Mouse (Mus musculus) layer of hippocampus, adult 9-11 months (tissue): ENCODE measurements around the gene Aldh1l1.

Experiments
- DNase-seq: peaks from one replicate; pipeline ENCODE4 v3.0.0; 2022

Gene Aldh1l1

DNA sequence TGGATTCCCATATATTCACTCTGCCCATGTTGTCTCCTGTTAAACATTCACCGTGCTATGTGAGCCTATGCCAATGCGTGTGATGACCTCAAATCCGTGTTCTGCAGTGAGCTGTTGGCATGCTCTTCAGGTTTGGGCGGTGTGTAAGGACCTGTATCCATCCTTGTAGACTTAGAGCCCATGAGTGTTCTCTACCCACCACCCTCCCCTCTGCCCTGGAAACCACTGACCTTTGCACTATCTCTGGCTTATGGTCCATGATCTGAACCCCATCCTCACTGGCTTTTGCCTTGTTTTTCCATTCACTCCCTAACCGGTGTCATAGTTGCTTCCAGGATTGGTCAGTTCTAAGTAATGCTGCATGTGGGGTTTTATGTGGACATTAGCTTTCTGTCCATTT lies 67.5 kb downstream of the Aldh1l1 start:
- DNase-seq = no peak

DNA sequence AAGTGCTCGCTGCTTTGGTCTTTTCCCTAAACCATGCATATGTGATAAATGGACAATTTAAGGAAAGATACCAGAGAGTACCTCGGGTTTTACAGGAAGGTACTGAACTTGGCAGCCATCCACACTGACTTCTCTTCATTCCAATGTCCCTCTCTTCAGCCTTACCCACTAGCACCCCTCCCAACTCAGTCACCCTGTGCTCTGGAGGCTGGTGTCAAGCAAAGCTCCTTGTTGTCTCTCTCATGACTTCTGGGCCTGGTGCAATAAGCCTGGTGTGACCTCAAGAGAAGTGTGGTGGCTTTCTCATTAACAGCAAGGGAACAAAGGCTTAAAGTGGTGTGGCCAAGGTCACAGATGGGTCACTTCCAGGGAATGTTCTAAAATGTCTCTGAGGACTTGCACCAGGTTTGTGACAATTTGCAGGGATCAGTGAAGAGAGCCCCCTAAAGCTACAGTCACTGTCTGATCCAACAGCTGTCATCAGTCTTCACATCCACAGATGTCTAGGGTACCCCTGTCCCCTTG lies 70.4 kb downstream of the Aldh1l1 start:
- no peak for DNase-seq

DNA sequence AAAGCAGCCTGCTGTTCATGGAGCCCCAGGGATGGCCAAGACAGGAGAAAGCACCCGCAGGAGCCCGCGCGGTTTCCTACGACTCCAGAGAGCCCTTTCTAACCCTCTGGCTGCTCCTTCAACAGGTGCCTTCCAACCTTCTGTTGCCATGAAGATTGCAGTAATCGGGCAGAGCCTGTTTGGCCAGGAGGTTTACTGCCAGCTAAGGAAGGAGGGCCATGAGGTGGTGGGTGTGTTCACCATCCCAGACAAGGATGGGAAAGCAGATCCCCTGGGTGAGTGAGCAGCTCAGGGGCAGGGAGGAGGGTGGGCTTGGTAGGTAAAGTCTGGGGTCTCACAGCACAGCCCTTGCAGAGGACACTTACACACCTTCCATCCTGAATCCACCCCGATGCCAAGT lies 70.8 kb downstream of the Aldh1l1 start:
- DNase-seq = no peak

DNA sequence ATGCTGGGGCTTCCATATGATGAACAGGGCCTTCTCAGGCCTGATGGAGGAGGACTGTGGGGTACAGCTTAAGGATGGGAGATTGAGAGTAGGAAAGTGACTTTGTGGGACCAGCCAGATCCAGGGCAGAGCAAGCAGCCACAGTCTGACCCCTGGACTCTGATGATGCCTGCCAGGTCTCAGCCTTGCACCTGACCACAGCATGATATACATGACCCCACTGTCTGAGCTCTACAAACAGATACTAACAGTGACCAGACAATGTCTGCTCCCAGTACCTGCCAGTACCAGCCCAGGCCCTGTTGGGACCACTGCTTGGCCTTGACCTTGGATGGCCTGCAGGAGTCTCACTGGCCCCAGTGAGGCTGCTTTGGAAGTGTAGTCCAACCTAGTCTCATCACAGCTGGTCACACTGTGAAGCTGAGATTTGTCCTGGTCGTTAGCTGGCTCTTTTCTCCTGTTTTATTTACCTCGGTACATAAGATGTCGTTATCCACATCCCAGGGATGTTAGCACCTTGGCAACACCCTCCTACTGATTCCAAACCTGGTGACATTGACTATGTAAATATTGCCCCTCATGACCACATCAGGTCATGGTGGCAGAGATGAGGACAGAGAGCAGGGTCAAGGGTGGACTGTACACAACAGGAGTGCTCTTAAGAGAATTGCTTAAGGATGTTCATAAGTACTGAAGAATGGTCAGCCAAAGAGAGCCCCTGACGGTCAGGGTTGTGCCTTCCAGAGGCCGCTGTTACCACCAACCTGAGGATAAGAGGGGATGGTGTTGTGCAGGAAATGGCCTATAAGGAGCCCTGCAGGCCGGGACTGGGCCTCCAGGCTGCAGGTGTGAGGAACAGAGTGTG lies 71.8 kb downstream of the Aldh1l1 start:
- no peak for DNase-seq

DNA sequence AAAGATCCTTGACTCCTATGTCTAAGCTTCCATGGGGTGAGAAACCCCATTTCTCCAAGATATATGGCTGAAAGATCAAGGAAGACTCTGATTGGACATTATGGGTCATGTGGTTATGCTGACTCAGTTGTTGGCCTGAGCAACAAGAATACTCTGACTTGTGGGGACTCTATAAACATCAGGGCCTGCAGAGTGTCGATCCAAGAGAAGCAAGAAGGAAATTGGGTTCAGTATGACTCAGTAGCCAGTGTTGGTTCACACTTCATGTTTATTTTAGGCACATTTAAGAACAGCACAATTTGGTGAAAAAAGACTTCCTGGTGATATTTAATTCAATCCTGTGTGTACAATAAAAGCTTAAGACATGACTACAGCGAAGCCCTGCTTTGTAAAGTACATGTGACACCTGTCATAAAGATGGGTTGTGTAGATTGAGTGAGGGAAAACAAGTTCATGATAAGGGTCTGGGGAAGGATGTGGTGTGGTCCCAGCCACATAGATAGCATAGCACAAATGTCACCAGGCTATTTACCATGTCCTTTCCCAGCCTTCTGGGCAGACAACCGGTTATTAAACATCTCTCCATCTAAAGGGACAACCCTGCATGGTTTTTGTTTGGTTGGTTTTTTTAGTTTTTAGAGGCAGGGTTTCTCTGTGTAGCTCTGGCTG lies 74.3 kb downstream of the Aldh1l1 start:
- no peak for DNase-seq

DNA sequence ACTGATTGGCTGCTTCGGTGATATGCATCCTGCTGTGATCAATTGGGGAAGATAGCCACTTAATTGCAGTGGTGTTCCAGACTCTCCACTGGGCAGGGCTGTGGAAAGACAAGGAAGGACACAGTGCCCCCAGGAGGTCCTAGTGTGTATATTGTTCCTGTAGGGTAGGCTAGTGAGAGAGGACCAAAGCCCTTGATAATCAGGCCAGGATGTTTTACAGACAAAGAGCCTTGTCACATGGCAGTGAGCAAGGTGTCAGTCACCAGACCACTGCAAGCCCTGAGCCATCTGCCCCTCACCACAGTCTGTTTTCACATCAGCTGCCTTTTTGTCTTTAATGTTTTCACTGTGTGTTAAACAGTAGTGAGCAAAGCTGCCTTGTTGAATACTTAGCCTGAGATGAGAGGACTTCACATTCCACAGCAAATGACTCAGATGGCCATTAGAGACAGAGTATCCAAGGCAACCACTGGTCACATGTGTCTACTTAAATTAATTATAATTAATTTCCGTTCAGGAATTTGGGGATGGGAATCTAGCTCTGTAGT lies 75.1 kb downstream of the Aldh1l1 start:
- DNase-seq = no peak

DNA sequence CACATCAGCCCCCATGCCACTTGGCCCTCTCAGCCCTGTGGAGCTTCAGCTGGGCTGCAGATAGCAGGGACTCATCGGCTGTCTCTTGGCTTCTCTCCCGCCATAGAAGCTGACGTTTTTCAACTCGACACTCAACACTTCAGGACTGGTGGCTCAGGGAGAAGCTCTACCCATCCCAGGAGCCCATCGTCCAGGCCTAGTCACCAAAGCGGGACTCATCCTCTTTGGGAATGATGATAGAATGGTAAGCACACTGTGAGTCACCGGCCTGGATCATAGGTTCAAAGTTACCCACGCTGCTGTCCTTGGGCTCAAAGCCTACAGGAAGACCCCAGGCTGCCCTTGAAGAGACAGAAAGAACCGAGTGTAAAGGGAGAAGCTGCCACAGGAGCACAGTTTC lies 78.0 kb downstream of the Aldh1l1 start:
- no peak for DNase-seq

DNA sequence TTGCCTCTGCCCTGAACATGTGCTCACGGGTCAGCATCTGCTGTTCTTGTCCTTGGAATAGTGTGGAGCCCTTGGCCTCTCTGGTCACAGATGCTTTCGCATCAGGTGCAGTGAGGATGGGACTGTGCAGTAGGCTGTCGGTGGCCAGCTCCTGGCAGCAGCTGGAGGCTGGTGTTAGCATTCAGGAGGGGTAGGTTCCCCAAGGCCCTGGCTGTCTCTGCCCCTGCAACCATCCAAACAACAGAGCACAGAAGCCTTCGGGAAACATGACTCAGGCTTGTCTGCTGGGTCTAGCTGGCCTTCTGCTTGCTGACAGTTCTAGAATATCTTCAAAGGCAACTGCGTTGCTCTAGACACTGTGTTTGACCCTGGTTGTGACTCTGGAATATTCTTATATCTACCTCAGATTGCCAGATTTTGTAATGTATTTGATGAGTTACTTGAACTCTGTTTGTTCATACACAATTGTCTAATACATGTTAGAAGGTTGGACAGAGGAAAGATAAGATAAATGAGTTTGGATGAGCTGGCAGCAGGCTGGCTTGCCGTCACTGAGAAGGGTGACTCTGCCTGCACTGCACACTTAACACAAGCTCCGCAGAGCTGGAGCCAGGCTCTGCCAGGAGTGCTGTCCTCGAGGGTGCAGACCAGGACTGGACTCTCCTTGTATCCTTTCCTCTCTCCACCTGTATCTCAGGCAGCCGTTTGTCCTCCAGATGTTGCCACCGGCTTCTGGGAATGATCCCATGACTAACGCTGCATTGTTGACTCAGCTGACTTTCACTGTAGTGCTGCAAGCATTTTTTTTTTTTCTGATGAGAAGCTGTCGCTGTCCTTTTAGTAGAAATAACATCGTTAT lies 79.4 kb downstream of the Aldh1l1 start:
- DNase-seq = no peak

DNA sequence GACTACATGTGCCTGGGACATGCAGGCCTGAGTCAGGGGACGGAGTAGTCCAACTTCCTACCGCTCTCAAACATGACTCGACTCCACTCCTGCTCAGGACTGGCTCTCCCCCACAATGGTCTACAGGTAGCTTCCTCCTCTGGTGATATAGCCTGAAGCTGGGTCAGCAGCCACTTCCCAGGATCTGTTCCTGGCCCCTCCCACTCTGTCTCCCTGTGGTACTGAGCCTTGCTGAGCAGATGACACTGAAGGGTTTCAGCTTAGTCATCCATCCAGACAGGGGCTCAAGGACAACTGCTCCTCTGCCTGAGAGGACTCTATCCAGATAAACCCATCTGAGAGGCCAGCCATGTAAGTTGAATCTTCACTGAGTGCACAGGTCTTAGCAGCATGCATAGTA lies 81.3 kb downstream of the Aldh1l1 start:
- no peak for DNase-seq

DNA sequence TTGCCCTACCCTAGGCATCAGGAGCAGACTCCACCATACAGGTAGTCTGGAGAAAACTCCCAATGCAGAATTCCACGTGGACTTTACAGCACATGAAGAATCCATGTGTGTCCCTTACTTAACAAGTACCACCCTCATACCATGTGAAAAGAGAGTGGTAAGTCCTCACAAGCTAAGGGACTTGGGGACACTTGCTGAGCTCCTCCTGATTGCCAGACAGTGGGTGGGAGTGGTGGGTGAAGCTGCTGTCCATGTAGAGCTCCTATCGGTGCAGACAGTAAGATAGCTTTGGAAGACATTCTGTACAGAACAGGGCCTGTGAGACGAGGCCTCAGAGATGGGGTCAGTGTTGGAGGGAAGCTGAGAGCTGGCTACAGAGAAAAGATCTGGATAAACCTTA lies 81.7 kb downstream of the Aldh1l1 start:
- DNase-seq = no peak

DNA sequence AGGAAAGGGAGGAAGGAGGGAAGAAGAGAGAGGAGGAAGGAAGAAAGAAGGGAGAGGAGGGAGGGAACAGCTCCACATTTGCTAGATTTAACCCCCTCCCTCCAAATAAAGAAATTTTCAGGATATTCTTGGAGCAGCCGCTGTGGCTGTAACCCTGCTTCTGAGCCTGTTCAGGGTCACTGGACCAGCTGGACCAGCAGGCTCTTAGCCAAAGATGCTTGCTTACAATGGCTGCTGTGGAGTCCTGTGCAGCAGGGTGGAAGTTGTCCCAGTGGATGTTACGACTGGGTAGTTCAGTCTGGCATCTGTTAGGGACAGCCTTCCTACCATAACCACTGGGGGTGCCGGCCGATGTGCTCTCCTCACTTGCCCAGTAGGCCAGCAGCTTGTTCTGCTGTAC lies 82.5 kb downstream of the Aldh1l1 start:
- no peak for DNase-seq

DNA sequence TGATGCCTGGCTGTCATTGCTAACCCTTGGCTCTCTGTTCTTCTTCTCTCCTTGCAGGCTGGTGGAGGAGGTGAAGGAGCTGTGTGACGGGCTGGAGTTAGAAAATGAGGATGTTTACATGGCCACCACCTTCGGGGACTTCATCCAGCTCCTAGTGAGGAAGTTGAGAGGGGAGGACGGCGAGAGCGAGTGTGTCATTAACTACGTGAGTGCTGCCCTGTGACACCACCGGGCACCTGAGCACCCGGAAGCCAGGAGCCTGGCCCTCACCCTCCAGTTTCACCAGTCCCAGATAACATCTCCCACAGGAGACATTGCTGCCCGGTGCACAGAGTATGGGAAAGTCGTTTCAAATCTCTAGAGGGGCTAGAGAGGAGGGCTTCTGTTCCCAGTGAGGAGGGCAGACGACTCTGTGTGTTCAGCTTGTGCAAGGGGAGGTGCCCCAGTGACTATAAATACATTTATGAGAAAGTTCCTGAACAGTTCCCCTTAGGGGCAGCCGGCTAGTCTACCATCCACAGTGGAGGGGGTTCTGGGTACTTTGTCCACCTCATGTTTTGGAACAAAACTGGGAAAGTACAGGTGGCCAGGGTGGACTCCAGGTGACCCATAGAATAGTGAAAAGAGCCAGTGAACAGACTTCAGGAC lies 83.6 kb downstream of the Aldh1l1 start:
- no peak for DNase-seq

DNA sequence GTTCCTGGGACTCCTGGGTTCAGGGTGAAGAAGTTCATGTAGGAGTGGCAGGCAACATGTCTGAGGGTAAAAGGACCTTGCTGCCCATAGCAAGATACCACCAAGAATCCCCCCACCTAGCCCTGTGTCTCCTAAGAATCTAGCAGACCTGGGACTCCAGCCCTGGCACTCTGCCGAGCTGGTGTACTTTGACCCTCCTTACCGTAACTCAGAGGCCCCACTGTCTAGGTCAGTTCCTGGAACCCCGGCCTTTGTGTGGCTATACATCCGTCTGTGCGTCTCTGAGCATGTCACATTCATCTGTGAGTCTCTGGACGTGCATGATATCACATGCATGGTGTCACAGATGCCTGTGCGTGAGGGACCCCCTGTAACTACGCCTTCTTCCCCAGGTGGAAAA lies 84.2 kb downstream of the Aldh1l1 start:
- DNase-seq = no peak

DNA sequence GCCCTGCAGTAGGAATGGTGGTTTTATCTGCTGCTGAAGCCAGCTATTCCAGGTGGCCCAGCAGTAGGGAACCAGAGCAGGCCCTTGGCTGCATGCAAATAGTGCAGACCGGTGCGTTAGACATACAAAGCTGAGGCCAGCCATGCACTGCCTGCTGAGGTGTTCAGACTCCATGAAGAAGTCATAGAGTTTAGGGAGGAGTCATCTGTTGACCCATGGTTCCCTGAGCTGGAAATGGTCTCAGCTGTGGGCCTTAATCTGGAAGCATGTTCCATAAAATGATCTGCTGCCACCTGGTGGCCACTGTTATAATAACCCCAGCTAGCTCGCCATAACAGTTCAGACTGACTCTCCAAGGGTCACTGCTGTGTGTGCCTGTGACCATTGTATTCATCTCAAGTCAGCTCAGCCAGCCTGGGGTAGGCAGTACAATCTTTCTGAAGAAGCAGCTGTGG lies 89.1 kb downstream of the Aldh1l1 start:
- DNase-seq = peak; percentile 57

DNA sequence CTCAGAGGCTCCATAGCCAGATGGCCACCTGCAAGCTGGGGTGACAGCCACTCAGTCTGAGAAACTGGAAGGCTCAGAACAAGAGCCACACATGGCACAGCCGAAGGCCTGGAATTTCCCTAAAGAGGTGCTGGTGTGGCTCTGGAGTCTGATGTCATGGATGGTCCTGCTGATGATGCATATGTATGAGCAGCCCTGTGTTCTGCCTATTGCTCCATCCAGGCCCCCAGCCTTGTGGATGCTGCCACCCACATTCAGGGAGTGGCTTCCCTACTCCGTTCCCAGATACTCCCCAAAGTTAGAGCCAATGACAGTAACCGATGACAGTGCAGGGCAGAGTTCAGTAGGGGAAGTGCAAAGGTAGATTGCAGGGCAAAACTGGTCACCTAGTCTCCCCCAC lies 91.9 kb downstream of the Aldh1l1 start:
- DNase-seq = no peak

DNA sequence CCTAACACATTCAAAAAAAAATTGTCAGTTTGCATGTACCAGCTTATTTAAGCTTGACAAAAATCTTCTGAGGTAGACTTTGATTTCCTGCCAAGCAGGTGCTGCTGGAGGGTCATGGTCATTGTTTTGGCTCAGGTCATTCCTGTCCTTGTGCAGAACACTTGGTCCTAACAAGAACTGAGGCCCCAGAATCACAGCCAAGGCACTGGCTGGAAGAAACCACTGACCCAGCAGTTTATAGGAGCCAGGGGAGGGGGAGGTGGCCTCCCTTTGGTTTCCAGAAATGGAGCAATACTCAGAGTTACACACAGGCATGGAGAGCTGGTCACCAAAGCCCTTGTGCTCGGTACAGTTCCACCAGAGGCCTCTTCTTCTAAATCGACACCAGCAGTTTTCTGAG lies 96.1 kb downstream of the Aldh1l1 start:
- DNase-seq = no peak

DNA sequence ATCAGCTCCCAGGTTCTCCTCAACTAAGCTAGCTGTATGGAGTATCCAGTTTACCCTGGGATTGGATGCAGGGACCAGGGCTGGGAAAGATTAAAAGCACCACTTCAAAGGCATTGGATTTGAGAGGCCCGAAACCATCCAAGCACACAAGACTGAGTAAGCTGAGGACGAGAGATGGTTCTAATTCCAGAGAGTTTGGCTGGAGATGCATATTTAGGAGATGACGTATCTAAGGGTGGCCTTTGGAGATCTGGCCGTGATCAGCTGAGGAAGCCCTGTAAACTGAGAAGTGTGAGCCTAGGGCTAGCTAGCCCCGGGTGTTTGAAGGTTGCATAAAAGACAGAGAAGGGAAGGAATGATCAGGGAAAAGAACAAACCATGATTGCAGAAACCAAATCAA lies 101.9 kb downstream of the Aldh1l1 start:
- no peak for DNase-seq

DNA sequence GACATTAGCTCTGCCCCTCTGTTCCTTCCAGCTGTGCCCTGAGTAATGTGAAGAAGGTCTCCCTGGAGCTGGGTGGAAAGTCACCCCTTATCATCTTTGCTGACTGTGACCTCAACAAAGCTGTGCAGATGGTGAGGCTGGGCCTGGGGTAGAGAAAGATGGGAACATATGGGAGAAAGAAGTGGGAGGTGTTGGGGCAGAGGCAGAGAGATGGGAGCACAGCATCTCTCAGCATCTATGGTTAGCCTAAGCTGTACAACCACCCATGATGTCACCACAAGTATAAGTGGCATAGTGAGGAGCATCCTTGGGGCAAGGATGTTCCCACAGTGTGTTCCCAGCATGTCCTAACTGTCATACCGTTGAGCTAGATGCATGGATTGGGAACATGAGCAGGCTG lies 104.5 kb downstream of the Aldh1l1 start:
- DNase-seq = no peak

DNA sequence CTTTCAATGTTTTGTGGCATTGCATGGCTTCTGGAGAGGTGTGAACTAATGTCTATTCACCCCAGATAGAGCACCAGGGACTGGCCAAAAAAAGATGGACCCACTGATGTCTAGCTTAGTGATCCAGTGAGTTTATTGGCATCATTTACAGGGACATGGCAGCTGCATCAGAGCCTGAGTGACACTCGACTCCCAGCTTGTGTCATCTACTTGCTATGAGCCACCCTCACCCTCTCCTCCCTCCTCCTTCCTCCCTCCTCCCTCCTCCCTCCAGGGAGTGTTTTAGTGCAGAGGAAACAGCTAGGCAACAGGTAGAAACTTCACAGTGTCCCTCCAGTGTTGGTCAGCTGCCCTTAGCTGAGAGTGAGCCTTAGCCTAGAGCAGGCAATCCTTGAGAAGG lies 108.7 kb downstream of the Aldh1l1 start:
- DNase-seq = no peak

DNA sequence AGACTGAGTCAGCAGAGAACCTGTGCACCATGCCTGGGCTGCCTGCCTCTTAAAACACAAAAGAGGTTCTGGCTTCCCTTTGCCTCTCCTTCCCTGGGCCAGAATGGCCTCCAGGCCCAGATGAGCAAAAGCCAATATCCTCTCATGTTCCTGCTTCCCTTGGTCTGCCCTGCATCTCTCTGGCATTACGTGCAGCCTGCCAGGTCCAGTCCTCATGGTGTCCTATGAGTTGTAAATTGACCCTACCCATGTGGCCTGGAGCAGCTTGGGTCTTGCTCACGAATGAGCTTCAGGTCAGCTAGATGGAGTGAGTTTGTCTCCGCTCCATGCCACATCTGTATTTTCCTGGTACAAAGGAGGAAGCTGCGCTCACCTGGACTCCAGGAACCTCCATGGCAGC lies 110.8 kb downstream of the Aldh1l1 start:
- DNase-seq = no peak

DNA sequence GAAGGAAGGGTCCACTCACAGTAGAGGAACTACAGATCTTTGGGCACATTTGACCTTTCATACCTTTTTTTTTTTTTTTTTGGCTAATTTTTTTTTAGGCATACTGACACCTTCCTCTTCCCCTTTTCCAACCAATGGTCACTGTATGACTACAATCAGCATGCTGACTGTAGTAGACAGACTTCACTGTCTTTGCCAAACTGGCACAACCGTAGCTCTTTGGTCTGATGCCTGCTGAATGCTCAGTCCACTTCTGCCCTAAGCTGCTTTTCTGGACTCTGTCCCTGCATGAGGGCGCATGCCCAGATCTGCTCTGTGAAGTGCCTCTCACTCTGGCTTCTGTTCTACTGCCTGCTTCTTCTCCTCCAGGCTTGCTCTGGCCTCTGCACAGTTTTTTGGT lies 111.4 kb downstream of the Aldh1l1 start:
- no peak for DNase-seq

DNA sequence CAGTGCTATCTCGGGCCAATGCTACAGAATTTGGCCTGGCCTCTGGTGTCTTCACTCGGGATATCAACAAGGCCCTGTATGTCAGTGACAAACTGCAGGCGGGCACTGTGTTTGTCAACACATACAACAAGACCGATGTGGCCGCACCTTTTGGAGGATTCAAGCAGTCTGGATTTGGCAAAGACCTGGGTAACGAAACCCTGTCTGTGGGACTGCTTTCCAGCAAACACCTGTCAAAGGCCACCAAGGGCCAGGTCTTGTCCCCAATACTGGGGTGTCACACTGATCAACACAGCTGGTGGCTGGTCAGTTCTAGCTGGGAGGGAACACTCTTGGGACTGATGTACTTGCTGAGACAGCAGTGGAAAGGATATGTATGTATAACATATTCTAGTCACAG lies 112.0 kb downstream of the Aldh1l1 start:
- DNase-seq = no peak

DNA sequence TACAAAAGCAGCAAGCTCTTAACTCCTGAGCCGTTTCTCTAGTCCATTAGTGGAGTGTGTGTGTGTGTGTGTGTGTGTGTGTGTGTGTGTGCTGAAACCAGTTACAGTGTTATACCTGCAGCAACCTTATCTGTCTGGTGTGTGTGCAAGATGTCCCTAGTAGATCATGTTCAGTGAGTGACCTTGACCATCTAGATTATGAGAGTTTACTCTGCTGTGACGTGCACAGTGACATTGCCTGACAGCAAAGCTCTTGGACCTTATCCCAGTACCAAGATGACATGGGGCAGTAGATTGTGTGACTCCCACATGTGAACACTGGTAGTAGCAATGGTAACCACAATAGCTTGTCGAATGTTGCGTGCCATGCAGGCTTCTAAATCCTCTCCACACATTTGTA lies 114.1 kb downstream of the Aldh1l1 start:
- no peak for DNase-seq
